Mouse (Mus musculus) hindbrain, embryonic 16.5 days (tissue): ENCODE data around the gene Tmc6. TPM values are rescaled to one million over a fixed set of nuclear protein-coding genes. Genes with fewer than 3 reads are reported as not detected.

ENCODE experiments used
- ATAC-seq: fragments of 200-750 bp; cut with Nextera tagmentation; 2 replicates; pipeline ENCODE4 v1.8.0; 2017; ENCODE audit warnings: moderate TSS enrichment, moderate library complexity
- H3K27ac ChIP-seq: fragments of 300-500 bp; sonication (generic); 2 replicates; pipeline ENCODE4 v1.5.1; 2014; ENCODE audit warnings: low read depth, mild to moderate bottlenecking, control low read depth, low read length, moderate library complexity
- H3K27me3 ChIP-seq: fragments of 300-500 bp; sonication (generic); replicated peaks from 2 replicates; pipeline ENCODE4 v1.6.1; 2014; ENCODE audit warnings: low read length; ENCODE audit not compliant: control insufficient read depth, insufficient read depth
- H3K36me3 ChIP-seq: fragments of 300-500 bp; sonication (generic); 2 replicates; pipeline ENCODE4 v1.6.1; 2014; ENCODE audit warnings: mild to moderate bottlenecking, low read length, moderate library complexity, mixed read lengths; ENCODE audit not compliant: control insufficient read depth, insufficient read depth
- H3K4me1 ChIP-seq: fragments of 300-500 bp; sonication (generic); 2 replicates; pipeline ENCODE4 v1.6.1; 2014; ENCODE audit warnings: low read depth, low read length; ENCODE audit not compliant: control insufficient read depth, insufficient read depth
- H3K4me2 ChIP-seq: fragments of 300-500 bp; sonication (generic); 2 replicates; pipeline ENCODE4 v1.6.1; 2014; ENCODE audit warnings: mild to moderate bottlenecking, low read length, control low read depth, moderate library complexity
- H3K4me3 ChIP-seq: fragments of 300-500 bp; sonication (generic); 2 replicates; pipeline ENCODE4 v1.5.1; 2014; ENCODE audit warnings: mild to moderate bottlenecking, low read length, control low read depth, moderate library complexity
- H3K9ac ChIP-seq: fragments of 300-500 bp; sonication (generic); 2 replicates; pipeline ENCODE4 v1.6.1; 2014; ENCODE audit warnings: low read depth, mild to moderate bottlenecking, control low read depth, low read length, moderate library complexity
- H3K9me3 ChIP-seq: fragments of 300-500 bp; sonication (generic); 2 replicates; pipeline ENCODE4 v1.6.1; 2014; ENCODE audit warnings: mild to moderate bottlenecking, low read length, moderate library complexity; ENCODE audit not compliant: control insufficient read depth
- WGBS: fragments of 180-500 bp; shearing (Covaris S2); extraction: QIAGEN DNeasy Blood & Tissue Kit; methylation state at CpG from one replicate; pipeline ENCODE4 v1.1.7; 2014; 5-methylcytosine and 5-hydroxymethylcytosine counted together
- polyA plus RNA-seq: library from polyadenylated mRNA; unstranded; fragments of >200 nt; fragmentation: Nextera tagmentation; extraction: Ambion mirVana; gene quantifications from 2 replicates; pipeline ENCODE4 v1.2.1, GENCODE M21; 2015

The Tmc6 gene
- polyA plus RNA-seq, 1 experiment from 2014 or later, result 6.4 TPM

- WGBS, result under 1% methylated on average over 34 of the region's 34 CpGs
- Histone ChIP-seq H3K27ac (peak within 1 kb of the TSS; percentile 59), H3K4me2 (peak within 1 kb of the TSS; percentile 95), H3K9me3 (no peaks in the 10 kb centered on the region), H3K27me3 (no peaks in the 10 kb centered on the region), H3K36me3 (no peaks in the 10 kb centered on the region), H3K4me3 (peak within 1 kb of the TSS; percentile 53), H3K9ac (peak within 1 kb of the TSS; percentile 66), H3K4me1 (peaks cover 42% of the 10 kb centered on the region)
- peak; percentile 34; the same call in 1 of the 2 replicates for ATAC-seq
Measured at GRCm38 (mm10) chr11:117825333-117826101, 43.5 kb upstream of the Tmc6 start, which contains the start of the genes Afmid and Tk1. Gene Afmid, plus strand, starts transcription at chr11:117825924. Gene Tk1, minus strand, starts transcription at chr11:117826092.

GRCm38 (mm10) chr11:117824060-117824969 lies 42.3 kb upstream of the Tmc6 start:
- ATAC-seq, result peak; percentile 85
- Histone ChIP-seq H3K9ac (peak overlapping the region; percentile 35), H3K27ac (peak overlapping the region; percentile 51; the same call in 1 of the 2 replicates), H3K9me3 (no peaks in the 10 kb centered on the region), H3K4me2 (peak overlapping the region; percentile 95), H3K36me3 (no peaks in the 10 kb centered on the region), H3K27me3 (no peaks in the 10 kb centered on the region), H3K4me3 (peak overlapping the region; percentile 53), H3K4me1 (peaks cover 35% of the 10 kb centered on the region)
- 15% methylated on average over 23 of the region's 23 CpGs for WGBS

DNA sequence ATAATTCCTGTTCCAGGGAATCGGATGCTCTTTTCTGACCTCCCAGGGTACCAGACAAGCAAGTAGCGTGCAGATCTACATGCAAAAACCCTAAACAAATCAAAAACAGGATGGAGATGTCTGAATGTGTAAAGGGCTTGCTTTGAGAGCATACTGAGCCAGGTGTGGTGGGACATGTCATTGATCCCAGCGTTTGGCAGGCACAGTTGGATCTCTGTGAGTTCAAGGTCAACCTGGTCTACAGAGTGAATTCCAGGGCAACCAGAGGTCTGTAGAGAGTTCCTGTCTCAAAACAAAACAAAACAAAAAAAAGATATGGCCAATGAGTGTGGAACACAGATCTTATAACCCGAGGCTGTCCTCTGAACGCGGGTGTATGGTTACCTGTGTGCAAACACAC lies 41.4 kb upstream of the Tmc6 start:
- Histone ChIP-seq H3K36me3 (no peaks in the 10 kb centered on the region), H3K4me1 (peaks cover 33% of the 10 kb centered on the region), H3K9me3 (no peaks in the 10 kb centered on the region), H3K4me3 (no peak overlapping the region), H3K27me3 (no peaks in the 10 kb centered on the region), H3K9ac (no peak overlapping the region), H3K27ac (no peak overlapping the region), H3K4me2 (no peak overlapping the region)
- WGBS, result 91% methylated on average over 6 of the region's 6 CpGs
- ATAC-seq, result no peak

DNA sequence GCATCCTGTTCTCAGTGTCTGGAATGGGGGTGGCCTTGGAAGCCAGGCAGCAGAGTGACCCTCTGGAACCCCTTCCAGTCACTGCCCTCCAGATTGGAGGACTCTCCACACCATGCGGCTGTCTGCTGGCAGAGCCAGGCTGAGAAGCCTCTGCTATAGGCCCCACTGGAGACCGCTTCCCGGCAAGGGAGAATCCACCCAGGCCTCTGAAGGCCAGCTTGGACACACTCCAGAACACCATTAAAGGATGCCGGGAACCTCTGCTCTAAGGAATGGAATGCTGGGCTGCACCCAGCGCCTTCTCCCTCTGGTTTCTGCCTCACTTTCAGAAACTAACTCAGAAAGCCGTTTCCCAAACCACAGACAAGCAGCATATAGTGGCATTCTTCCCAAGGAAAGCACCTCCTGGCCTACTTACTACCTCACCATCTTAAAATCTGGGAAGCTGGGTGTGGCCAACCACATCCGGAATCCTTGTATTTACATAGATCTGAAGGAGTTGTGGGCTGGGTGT lies 40.8 kb upstream of the Tmc6 start:
- H3K27ac ChIP-seq, result no peak overlapping the region
- no peak overlapping the region for H3K9ac ChIP-seq
- H3K4me1 ChIP-seq, result peaks cover 30% of the 10 kb centered on the region
- H3K27me3 ChIP-seq, result no peaks in the 10 kb centered on the region
- no peaks in the 10 kb centered on the region for H3K9me3 ChIP-seq
- ATAC-seq, result no peak
- no peaks in the 10 kb centered on the region for H3K36me3 ChIP-seq
- H3K4me3 ChIP-seq, result no peak overlapping the region
- H3K4me2 ChIP-seq, result no peak overlapping the region
- WGBS, result 80% methylated on average over 7 of the region's 7 CpGs

GRCm38 (mm10) chr11:117821868-117822267 lies 39.9 kb upstream of the Tmc6 start:
- Histone ChIP-seq H3K4me1 (peaks cover 26% of the 10 kb centered on the region), H3K27me3 (no peaks in the 10 kb centered on the region), H3K4me3 (no peak overlapping the region), H3K9me3 (no peaks in the 10 kb centered on the region), H3K9ac (no peak overlapping the region), H3K36me3 (no peaks in the 10 kb centered on the region), H3K4me2 (no peak overlapping the region), H3K27ac (no peak overlapping the region)
- ATAC-seq, result no peak
- 84% methylated on average over 9 of the region's 9 CpGs for WGBS

GRCm38 (mm10) chr11:117820173-117820572 lies 38.2 kb upstream of the Tmc6 start:
- Histone ChIP-seq H3K9ac (no peak overlapping the region), H3K9me3 (no peaks in the 10 kb centered on the region), H3K4me1 (peaks cover 11% of the 10 kb centered on the region), H3K4me2 (no peak overlapping the region), H3K36me3 (no peaks in the 10 kb centered on the region), H3K27ac (no peak overlapping the region), H3K4me3 (no peak overlapping the region), H3K27me3 (no peaks in the 10 kb centered on the region)
- ATAC-seq, result no peak
- WGBS, result 91% methylated on average over 7 of the region's 7 CpGs

DNA sequence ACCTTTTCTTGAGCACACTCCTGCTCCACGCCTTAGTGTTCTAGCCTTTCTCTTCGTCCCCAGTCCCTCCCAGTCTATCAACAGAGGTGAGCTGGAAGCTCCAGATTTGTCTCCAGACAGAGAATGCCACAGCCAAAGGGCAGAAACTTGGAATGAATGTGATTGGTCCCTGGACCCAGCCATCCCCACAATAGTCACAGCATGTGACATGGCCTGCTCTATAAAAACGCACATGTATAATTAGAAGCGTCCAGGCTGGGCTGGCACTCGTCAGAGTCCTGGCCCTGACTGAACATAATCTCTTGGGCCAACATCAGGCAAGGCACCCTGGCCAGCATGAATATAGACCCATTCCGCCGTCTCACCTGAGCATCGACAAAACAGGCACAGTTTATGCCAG lies 37.1 kb upstream of the Tmc6 start:
- no peak overlapping the region for H3K4me2 ChIP-seq
- no peak overlapping the region for H3K27ac ChIP-seq
- WGBS, result 48% methylated on average over 8 of the region's 8 CpGs
- no peak; the same call in 1 of the 2 replicates for ATAC-seq
- no peaks in the 10 kb centered on the region for H3K36me3 ChIP-seq
- H3K4me3 ChIP-seq, result no peak overlapping the region
- no peaks in the 10 kb centered on the region for H3K27me3 ChIP-seq
- no peak overlapping the region for H3K9ac ChIP-seq
- no peaks in the 10 kb centered on the region for H3K9me3 ChIP-seq
- H3K4me1 ChIP-seq, result peaks cover 2% of the 10 kb centered on the region

GRCm38 (mm10) chr11:117816389-117816996 lies 34.5 kb upstream of the Tmc6 start:
- no peaks in the 10 kb centered on the region for H3K36me3 ChIP-seq
- H3K27ac ChIP-seq, result no peak overlapping the region
- WGBS, result 89% methylated on average over 10 of the region's 13 CpGs
- no peak overlapping the region for H3K4me2 ChIP-seq
- no peaks in the 10 kb centered on the region for H3K9me3 ChIP-seq
- no peak for ATAC-seq
- H3K4me3 ChIP-seq, result no peak overlapping the region
- no peaks in the 10 kb centered on the region for H3K27me3 ChIP-seq
- no peaks in the 10 kb centered on the region for H3K4me1 ChIP-seq
- no peak overlapping the region for H3K9ac ChIP-seq
